Mouse (Mus musculus) small intestine, adult 2 months (tissue): ENCODE measurements at regions not wholly inside any gene's neighbourhood (a gene's known extent, or its start where the extent isn't known, plus 50 kb on each side); places are given as distances from the start of the nearest gene placed in this dataset.
A peak's percentile ranks its signal among the peaks of the same experiment; 100 is the strongest.

Experiments
- H3K27ac ChIP-seq: fragments of 200-500 bp; 2 replicates; pipeline ENCODE4 v1.5.1; 2012; ENCODE audit warnings: low read depth, low read length, control low read depth, inconsistent platforms; ENCODE audit not compliant: insufficient read depth
- H3K27me3 ChIP-seq: fragments of 200-500 bp; 2 replicates; pipeline ENCODE4 v1.6.1; 2012; ENCODE audit warnings: mild to moderate bottlenecking, moderate library complexity, low read length, inconsistent platforms; ENCODE audit not compliant: control insufficient read depth, insufficient read depth
- H3K36me3 ChIP-seq: fragments of 200-500 bp; 2 replicates; pipeline ENCODE4 v1.6.1; 2012; ENCODE audit warnings: mild to moderate bottlenecking, low read length, control low read depth, inconsistent platforms; ENCODE audit not compliant: control insufficient read depth, insufficient read depth
- H3K4me1 ChIP-seq: fragments of 200-500 bp; 2 replicates; pipeline ENCODE4 v1.6.1; 2012; ENCODE audit warnings: low read length, inconsistent platforms, mixed read lengths; ENCODE audit not compliant: control insufficient read depth, insufficient read depth, insufficient read length
- H3K4me3 ChIP-seq: fragments of 200-500 bp; 2 replicates; pipeline ENCODE4 v1.5.1; 2012; ENCODE audit warnings: low read depth, mild to moderate bottlenecking, control low read depth, inconsistent platforms, low read length, moderate library complexity
- CTCF ChIP-seq: fragments of 200-500 bp; IDR thresholded peaks from 2 replicates; pipeline ENCODE4 v1.5.1; 2012; ENCODE audit warnings: low read depth, mild to moderate bottlenecking, control low read depth, inconsistent platforms, low read length, moderate library complexity, mixed read lengths; ENCODE audit not compliant: insufficient replicate concordance, insufficient read length; ENCODE audit errors: extremely low read depth
- POLR2A ChIP-seq: fragments of 200-500 bp; IDR thresholded peaks from 2 replicates; pipeline ENCODE4 v1.6.1; 2012; ENCODE audit warnings: low read depth, mild to moderate bottlenecking, control low read depth, inconsistent platforms, low read length, moderate library complexity
- WGBS: fragments of 180-500 bp; shearing (Covaris S2); methylation state at CpG from one replicate; pipeline ENCODE4 v1.1.7; 2018; 5-methylcytosine and 5-hydroxymethylcytosine counted together

DNA sequence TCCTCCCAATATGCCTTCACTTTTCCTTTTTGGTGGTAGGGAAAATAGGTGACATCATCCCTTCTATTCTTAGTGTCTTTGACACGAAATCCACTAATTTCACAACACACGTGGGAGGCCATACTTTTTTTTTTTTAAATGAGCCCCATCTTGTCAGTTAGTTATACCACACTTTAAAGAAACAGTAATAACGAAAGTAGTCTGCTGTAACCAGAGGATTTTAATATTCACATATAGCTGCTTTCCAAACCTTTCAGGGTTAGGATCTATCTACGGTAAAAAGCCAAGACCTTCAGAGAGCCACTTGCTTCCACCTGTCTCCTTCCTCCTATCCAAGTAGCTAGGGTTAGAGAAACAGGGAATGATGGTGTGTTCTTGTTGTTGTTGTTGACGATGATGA is 268.6 kb upstream of the Ptger4 start:
- no peak for TF ChIP-seq CTCF
- TF ChIP-seq POLR2A = no peak
- Histone ChIP-seq H3K27ac (peak overlapping the region; percentile 72; the same call in 1 of the 2 replicates), H3K27me3 (no peaks in the 10 kb centered on the region), H3K4me3 (no peak overlapping the region), H3K4me1 (peaks cover 18% of the 10 kb centered on the region; the same call in 1 of the 2 replicates), H3K36me3 (no peaks in the 10 kb centered on the region)
- WGBS = 56% methylated on average over 5 of the region's 5 CpGs

DNA sequence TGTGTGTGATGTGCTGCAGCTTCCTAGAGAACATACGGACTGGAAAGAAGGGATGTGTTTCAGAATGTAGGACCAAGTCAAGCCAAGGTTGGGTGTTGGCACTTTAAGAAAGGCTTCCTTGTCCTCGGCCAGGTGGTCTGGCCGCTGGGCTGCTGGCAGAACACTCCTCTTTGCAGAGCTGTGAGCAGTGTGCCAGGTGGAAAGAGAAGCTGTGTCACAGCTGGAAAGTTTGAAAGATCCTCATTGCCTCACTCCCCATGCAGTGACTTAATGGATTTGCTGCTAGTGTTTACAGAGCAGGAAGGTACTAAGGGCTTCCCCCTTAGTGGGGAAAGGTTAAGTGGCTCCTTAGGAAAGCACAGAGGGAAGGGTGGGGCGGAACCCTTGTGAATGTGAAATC is 269.2 kb upstream of the Ptger4 start:
- TF ChIP-seq POLR2A (no peak), CTCF (no peak)
- 21% methylated on average over 4 of the region's 4 CpGs for WGBS
- H3K27ac ChIP-seq = peak overlapping the region; percentile 72
- no peak overlapping the region for H3K4me3 ChIP-seq
- H3K27me3 ChIP-seq = no peaks in the 10 kb centered on the region
- peaks cover 16% of the 10 kb centered on the region; the same call in 1 of the 2 replicates for H3K4me1 ChIP-seq
- no peaks in the 10 kb centered on the region for H3K36me3 ChIP-seq

DNA sequence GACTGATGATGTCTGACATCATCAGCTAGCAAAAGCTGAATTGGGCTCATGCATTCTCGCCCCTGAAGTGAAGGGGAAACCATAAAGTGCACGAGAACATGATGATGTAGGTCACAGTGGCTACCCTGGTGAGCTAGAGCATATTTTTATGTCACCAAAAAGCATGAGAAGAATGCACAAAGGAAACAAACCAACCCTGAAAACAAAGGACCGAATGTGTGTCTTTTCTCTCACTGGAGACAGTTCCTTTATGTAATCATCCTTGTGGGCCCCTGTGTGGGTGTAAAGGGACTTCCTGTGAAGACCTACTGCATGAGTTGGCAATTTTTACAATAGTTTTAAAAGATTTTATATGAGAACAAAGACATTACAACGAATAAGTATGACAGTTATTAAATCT is 270.2 kb upstream of the Ptger4 start:
- no peak overlapping the region for H3K4me3 ChIP-seq
- H3K4me1 ChIP-seq = peaks cover 18% of the 10 kb centered on the region; the same call in 1 of the 2 replicates
- H3K27ac ChIP-seq = no peak overlapping the region
- no peak for TF ChIP-seq POLR2A
- no peak for TF ChIP-seq CTCF
- 43% methylated on average over 4 of the region's 4 CpGs for WGBS
- no peaks in the 10 kb centered on the region for H3K36me3 ChIP-seq
- no peaks in the 10 kb centered on the region for H3K27me3 ChIP-seq

DNA sequence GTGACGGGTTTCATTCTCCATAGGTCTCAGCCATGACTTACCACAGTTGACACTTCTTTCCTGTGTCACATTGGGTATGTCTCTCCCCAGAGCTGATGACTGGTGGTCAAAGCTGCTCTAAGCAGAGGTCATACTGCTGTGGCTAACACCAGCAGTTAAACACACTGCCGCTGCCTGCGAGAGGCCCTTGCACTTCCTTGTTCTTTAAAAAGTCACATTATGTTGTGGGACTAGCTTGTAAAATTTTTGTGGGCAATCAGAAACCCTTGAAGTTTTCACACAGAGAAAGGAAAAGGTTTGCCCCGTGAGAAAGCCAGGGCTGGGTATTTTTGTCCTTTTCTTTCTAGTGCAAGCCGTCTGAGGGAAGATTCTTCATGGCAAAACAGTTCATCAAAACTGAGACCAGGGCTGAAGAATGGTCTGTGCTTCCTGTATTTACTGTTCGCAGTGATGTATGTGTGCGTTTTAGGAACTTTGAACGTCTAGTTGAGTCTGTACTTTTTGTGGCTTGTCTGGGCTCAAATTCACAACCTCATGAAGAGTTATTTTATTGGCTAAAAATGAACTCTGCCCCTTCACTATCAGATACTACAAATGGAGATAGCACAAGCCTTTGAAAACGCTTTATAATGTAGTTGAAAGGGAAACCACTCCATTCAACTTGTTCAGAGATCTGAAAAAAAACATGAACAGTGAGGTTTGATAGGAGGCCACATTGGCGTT is 273.4 kb upstream of the Ptger4 start:
- WGBS = 16% methylated on average over 10 of the region's 10 CpGs
- peak overlapping the region; percentile 88 for H3K27ac ChIP-seq
- peaks cover 15% of the 10 kb centered on the region; the same call in 1 of the 2 replicates for H3K4me1 ChIP-seq
- no peak for TF ChIP-seq CTCF
- no peak for TF ChIP-seq POLR2A
- H3K36me3 ChIP-seq = no peaks in the 10 kb centered on the region
- H3K27me3 ChIP-seq = no peaks in the 10 kb centered on the region
- no peak overlapping the region for H3K4me3 ChIP-seq

DNA sequence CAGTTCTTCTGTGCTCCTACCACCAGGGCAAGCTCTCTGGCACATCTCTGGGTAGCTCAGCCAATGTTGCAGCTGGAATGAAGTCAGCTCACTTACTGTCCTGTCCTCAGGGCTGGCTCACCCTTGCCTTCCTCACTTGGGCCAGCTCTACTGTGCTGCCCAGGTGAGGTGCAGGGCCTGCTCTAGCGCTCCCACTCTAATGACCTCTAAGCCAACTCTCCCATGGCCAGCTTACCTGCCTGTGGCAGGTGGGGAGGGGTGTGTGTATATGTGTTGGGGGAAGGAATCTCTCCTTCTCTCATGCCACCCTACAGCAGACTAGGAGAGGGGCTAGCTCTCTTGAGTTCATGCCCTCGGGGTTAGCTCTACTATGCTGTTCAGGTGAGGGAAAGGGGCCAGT is 275.6 kb upstream of the Ptger4 start:
- H3K27me3 ChIP-seq = no peaks in the 10 kb centered on the region
- H3K4me3 ChIP-seq = no peak overlapping the region
- H3K36me3 ChIP-seq = no peaks in the 10 kb centered on the region
- 100% methylated on average over 2 of the region's 2 CpGs for WGBS
- no peak overlapping the region for H3K27ac ChIP-seq
- H3K4me1 ChIP-seq = peaks cover 8% of the 10 kb centered on the region; the same call in 1 of the 2 replicates
- TF ChIP-seq POLR2A (no peak), CTCF (no peak)

DNA sequence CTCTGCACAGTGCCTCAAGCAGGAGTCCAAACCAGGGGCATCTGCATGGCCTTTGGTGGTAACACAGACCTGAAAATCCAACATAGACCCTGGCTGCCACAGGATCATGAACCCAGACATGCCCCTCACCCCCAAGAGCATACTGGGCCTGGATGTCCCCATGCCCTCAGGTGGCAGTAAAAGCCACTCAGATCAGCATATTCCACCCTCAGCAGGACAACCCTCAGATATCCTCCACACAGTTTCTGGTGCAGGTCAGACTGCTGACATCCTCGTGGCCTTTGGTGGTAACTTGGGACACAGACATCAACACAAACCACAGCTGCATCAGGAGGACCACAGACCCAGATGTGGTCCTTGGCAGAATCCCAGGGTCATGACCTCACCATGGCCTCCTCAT is 276.0 kb upstream of the Ptger4 start:
- Histone ChIP-seq H3K27ac (no peak overlapping the region), H3K4me3 (no peak overlapping the region), H3K4me1 (peaks cover 8% of the 10 kb centered on the region; the same call in 1 of the 2 replicates), H3K27me3 (no peaks in the 10 kb centered on the region), H3K36me3 (no peaks in the 10 kb centered on the region)
- WGBS = 83% methylated on average over 1 of the region's 1 CpGs
- no peak for TF ChIP-seq CTCF
- TF ChIP-seq POLR2A = no peak

DNA sequence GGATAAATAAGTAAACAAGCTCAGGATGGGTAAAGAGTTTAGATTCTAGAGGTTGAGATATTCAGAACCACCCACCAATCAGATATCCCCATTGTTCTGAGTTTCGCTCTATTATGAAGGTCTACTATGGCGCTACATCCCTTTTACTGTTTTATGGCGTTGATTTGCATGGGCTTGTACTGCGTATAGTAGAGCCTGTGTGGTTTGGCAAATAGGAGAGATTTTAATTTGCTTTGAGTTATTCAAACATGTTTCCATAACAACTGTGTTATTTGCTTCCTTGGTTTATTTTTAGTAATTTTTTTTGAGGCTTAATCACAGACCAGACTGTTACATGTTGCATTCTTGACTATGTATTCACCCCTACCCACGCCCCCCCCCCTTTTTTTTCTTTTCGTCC is 284.6 kb upstream of the Ptger4 start:
- TF ChIP-seq POLR2A (no peak), CTCF (no peak)
- 83% methylated on average over 6 of the region's 6 CpGs for WGBS
- no peaks in the 10 kb centered on the region for H3K36me3 ChIP-seq
- no peaks in the 10 kb centered on the region for H3K4me1 ChIP-seq
- no peak overlapping the region for H3K4me3 ChIP-seq
- no peak overlapping the region for H3K27ac ChIP-seq
- no peaks in the 10 kb centered on the region for H3K27me3 ChIP-seq
